Mouse (Mus musculus) naive thymus-derived CD4-positive, alpha-beta T cell, adult 2 months (primary cell): ENCODE measurements at regions not wholly inside any gene's neighbourhood (a gene's known extent, or its start where the extent isn't known, plus 50 kb on each side); places are given as distances from the start of the nearest gene placed in this dataset.

Source experiments
- DNase-seq: peaks from one replicate; pipeline ENCODE4 v3.0.0-alpha.2; 2011; ENCODE audit warnings: low read depth

GRCm38 (mm10) chr7:58557535-58557934, 98.4 kb upstream of the Atp10a start:
- no peak for DNase-seq

- peak; percentile 63 for DNase-seq
Observed at GRCm38 (mm10) chr7:58568807-58569206, 87.2 kb upstream of the Atp10a start.

GRCm38 (mm10) chr7:58584241-58584820, 71.6 kb upstream of the Atp10a start:
- DNase-seq, result peak; percentile 88

- DNase-seq, result no peak
Observed at GRCm38 (mm10) chr7:58585626-58586256, 70.2 kb upstream of the Atp10a start.

- DNase-seq, result no peak
Observed at GRCm38 (mm10) chr7:58595951-58596350, 60.0 kb upstream of the Atp10a start.
